Mouse (Mus musculus) limb, embryonic 15.5 days (tissue): ENCODE data around the gene Ncoa1. TPM values are rescaled to one million over a fixed set of nuclear protein-coding genes. Genes with fewer than 3 reads are reported as not detected.

Source experiments
- ATAC-seq: fragments of 200-750 bp; cut with Nextera tagmentation; 2 replicates; pipeline ENCODE4 v1.8.0; 2017; ENCODE audit warnings: low read depth, moderate TSS enrichment; ENCODE audit not compliant: insufficient number of reproducible peaks, low FRiP score, low TSS enrichment
- H3K27ac ChIP-seq: fragments of 300-500 bp; sonication (generic); 2 replicates; pipeline ENCODE4 v1.5.1; 2015; ENCODE audit warnings: moderate library complexity, mild to moderate bottlenecking, inconsistent platforms
- H3K27me3 ChIP-seq: fragments of 300-500 bp; sonication (generic); 2 replicates; pipeline ENCODE4 v1.6.1; 2015; ENCODE audit warnings: inconsistent platforms
- H3K36me3 ChIP-seq: fragments of 300-500 bp; sonication (generic); 2 replicates; pipeline ENCODE4 v1.6.1; 2015; ENCODE audit warnings: inconsistent platforms
- H3K4me1 ChIP-seq: fragments of 300-500 bp; sonication (generic); 2 replicates; pipeline ENCODE4 v1.6.1; 2015; ENCODE audit warnings: inconsistent platforms
- H3K4me2 ChIP-seq: fragments of 300-500 bp; sonication (generic); 2 replicates; pipeline ENCODE4 v1.6.1; 2015; ENCODE audit warnings: mild to moderate bottlenecking, inconsistent platforms
- H3K4me3 ChIP-seq: fragments of 300-500 bp; sonication (generic); 2 replicates; pipeline ENCODE4 v1.5.1; 2015; ENCODE audit warnings: mild to moderate bottlenecking, inconsistent platforms
- H3K9ac ChIP-seq: fragments of 300-500 bp; sonication (generic); 2 replicates; pipeline ENCODE4 v1.6.1; 2015; ENCODE audit warnings: inconsistent platforms
- H3K9me3 ChIP-seq: fragments of 300-500 bp; sonication (generic); 2 replicates; pipeline ENCODE4 v1.6.1; 2016; ENCODE audit warnings: inconsistent platforms
- WGBS: fragments of 180-500 bp; shearing (Covaris S2); methylation state at CpG from one replicate; pipeline ENCODE4 v1.1.7; 2015; 5-methylcytosine and 5-hydroxymethylcytosine counted together
- polyA plus RNA-seq: library from polyadenylated mRNA; unstranded; fragments of >200 nt; fragmentation: Nextera tagmentation; extraction: Ambion mirVana; gene quantifications from 2 replicates; pipeline ENCODE4 v1.2.1, GENCODE M21; 2015

The Ncoa1 gene
- polyA plus RNA-seq, 1 experiment from 2014 or later = 10.6 TPM

DNA sequence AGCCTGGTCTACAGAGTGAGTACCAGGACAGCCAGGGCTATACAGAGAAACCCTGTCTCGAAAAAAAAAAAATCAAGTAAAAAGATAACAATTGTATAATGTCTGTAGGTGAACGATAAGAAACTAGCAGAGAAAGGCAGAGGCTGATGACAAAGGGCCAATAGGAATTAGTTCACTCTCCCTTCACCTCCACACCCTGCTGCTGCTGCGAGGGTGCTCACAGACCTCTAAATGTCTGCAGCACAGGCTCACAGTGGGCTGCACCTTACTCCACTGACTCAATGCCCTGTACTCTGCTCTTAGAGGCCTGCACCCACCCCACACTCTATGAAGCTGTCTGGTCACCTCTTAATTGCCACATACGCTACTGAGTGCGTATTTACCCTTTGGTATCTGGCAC is 45.0 kb downstream of the Ncoa1 start:
- 67% methylated on average over 5 of the region's 5 CpGs for WGBS
- peaks cover 14% of the 10 kb centered on the region; the same call in 1 of the 2 replicates for H3K4me1 ChIP-seq
- no peak for ATAC-seq
- H3K4me3 ChIP-seq = no peak overlapping the region
- H3K27me3 ChIP-seq = no peaks in the 10 kb centered on the region
- H3K9ac ChIP-seq = no peak overlapping the region
- H3K27ac ChIP-seq = no peak overlapping the region
- H3K4me2 ChIP-seq = no peak overlapping the region
- no peaks in the 10 kb centered on the region for H3K36me3 ChIP-seq
- H3K9me3 ChIP-seq = no peaks in the 10 kb centered on the region

DNA sequence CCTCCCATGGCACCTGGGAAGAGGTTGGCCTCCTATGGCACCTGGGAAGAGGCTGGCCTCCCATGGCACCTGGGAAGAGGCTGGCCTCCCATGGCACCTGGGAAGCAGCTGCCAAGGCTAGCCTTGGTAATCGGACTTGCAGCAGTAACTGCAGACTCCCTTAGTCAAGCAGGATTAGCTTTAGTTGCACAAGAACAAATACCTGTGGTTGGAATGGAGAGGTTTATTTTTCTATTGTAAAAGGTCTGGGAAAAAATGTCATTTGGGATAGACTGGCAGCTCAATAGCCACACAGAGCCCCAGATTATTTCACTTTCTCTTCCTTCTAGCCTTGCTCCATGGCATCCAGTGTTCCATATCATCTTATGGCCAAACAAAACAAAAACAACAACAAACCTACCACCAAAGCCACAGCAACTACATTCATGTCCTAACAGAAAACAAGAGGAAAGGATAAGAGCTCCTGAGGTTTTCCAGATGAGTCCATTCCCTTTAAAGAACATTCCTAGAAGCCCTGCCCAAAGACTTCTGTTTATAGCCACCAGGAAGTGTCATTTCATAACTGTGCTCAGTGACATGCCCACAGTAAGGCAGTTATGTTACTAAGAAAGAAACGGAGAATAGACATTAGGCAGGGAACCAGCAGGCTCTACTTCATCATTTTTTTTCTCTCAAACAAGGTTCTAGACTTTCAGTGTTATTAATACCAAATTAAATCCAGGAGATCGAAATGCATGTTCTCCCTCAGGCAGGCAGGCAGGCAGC is 46.7 kb downstream of the Ncoa1 start:
- H3K27ac ChIP-seq = no peak overlapping the region
- no peak overlapping the region for H3K4me3 ChIP-seq
- no peaks in the 10 kb centered on the region for H3K27me3 ChIP-seq
- no peak overlapping the region for H3K9ac ChIP-seq
- peaks cover 14% of the 10 kb centered on the region; the same call in 1 of the 2 replicates for H3K4me1 ChIP-seq
- no peak for ATAC-seq
- WGBS = 55% methylated on average over 3 of the region's 3 CpGs
- no peaks in the 10 kb centered on the region for H3K36me3 ChIP-seq
- no peak overlapping the region for H3K4me2 ChIP-seq
- H3K9me3 ChIP-seq = no peaks in the 10 kb centered on the region

DNA sequence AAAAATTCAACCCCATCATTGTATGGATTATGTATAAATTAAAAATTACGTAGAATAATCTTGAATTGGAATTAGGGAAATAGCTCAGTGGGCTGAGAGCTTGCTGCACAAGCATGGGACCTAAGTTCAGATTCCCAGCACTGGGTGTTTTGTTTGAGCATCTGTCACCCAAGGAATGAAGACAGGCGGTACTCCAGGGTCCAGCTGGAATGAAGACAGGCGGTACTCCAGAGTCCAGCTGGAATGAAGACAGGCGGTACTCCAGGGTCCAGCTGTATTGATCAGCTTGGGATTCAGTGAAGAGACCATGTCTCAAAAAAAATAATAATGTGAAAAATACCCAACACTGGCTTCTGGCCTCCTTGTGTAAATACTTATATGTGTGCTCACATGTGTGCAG is 58.2 kb downstream of the Ncoa1 start:
- no peak overlapping the region for H3K4me2 ChIP-seq
- no peaks in the 10 kb centered on the region for H3K4me1 ChIP-seq
- no peak overlapping the region for H3K4me3 ChIP-seq
- no peaks in the 10 kb centered on the region for H3K9me3 ChIP-seq
- 88% methylated on average over 4 of the region's 4 CpGs for WGBS
- no peak overlapping the region for H3K27ac ChIP-seq
- H3K36me3 ChIP-seq = no peaks in the 10 kb centered on the region
- no peaks in the 10 kb centered on the region for H3K27me3 ChIP-seq
- ATAC-seq = no peak
- H3K9ac ChIP-seq = no peak overlapping the region

GRCm38 (mm10) chr12:4417626-4418263 is 59.2 kb downstream of the Ncoa1 start:
- no peaks in the 10 kb centered on the region for H3K36me3 ChIP-seq
- no peaks in the 10 kb centered on the region for H3K4me1 ChIP-seq
- WGBS = 76% methylated on average over 3 of the region's 3 CpGs
- H3K27me3 ChIP-seq = no peaks in the 10 kb centered on the region
- no peak overlapping the region for H3K4me2 ChIP-seq
- no peak overlapping the region for H3K4me3 ChIP-seq
- no peak overlapping the region for H3K9ac ChIP-seq
- ATAC-seq = no peak
- no peak overlapping the region for H3K27ac ChIP-seq
- no peaks in the 10 kb centered on the region for H3K9me3 ChIP-seq

DNA sequence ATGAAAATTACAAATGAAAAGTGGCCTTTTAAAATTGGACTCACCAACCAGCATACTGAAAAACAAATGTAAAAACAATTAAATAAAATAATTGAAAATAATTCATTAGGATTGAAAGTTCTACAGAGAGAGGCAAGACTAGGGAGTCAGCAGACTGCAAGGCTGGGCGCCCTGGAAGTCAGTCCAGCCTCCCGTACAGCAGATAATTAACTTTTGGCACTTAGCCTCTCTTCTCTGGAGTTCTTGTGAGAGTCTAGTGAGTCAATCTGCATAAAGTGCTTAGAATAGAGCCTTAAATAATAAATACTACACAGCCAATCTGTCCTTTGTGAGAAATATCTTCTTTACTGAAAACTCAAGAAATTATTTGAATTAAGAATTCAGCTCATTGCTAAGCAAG is 69.9 kb downstream of the Ncoa1 start:
- Histone ChIP-seq H3K27me3 (no peaks in the 10 kb centered on the region), H3K9ac (no peak overlapping the region), H3K9me3 (no peaks in the 10 kb centered on the region), H3K4me2 (no peak overlapping the region), H3K27ac (no peak overlapping the region), H3K4me3 (no peak overlapping the region), H3K4me1 (no peaks in the 10 kb centered on the region), H3K36me3 (no peaks in the 10 kb centered on the region)
- 58% methylated on average over 2 of the region's 2 CpGs for WGBS
- ATAC-seq = no peak

GRCm38 (mm10) chr12:4406155-4406554 is 70.8 kb downstream of the Ncoa1 start:
- Histone ChIP-seq H3K4me3 (no peak overlapping the region), H3K9ac (no peak overlapping the region), H3K9me3 (no peaks in the 10 kb centered on the region), H3K4me1 (no peaks in the 10 kb centered on the region), H3K27ac (no peak overlapping the region), H3K27me3 (no peaks in the 10 kb centered on the region), H3K4me2 (no peak overlapping the region), H3K36me3 (no peaks in the 10 kb centered on the region)
- WGBS = 80% methylated on average over 3 of the region's 3 CpGs
- no peak for ATAC-seq

GRCm38 (mm10) chr12:4403206-4403605 is 73.8 kb downstream of the Ncoa1 start:
- no peak for ATAC-seq
- H3K9me3 ChIP-seq = no peaks in the 10 kb centered on the region
- WGBS = 59% methylated on average over 4 of the region's 4 CpGs

DNA sequence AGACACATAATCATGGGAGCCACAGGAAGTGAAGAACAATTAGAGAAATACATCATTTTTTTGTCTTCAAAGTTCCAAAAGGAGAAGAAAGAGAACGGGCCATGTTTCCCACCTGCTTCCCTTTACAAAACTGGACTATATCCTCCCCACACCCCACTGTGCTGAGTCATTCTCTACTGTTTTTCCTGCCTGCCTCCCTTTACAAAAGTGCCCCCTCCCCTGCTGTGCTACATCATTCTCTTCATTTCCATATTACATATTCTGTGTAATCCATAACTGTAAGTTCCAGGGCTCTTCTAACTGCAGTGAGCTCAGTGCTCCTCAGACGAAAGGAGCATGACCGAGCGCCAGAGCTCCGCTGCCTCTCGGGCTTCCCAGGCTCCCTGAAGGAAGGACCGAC is 80.8 kb downstream of the Ncoa1 start:
- Histone ChIP-seq H3K4me2 (no peak overlapping the region), H3K9me3 (no peaks in the 10 kb centered on the region), H3K9ac (no peak overlapping the region), H3K4me3 (no peak overlapping the region), H3K27me3 (no peaks in the 10 kb centered on the region), H3K27ac (no peak overlapping the region), H3K36me3 (no peaks in the 10 kb centered on the region), H3K4me1 (no peaks in the 10 kb centered on the region)
- no peak for ATAC-seq
- 78% methylated on average over 7 of the region's 7 CpGs for WGBS

More at GRCm38 (mm10) chr12:4403206-4403605, 73.8 kb downstream of the Ncoa1 start:
- Histone ChIP-seq H3K4me1 (no peaks in the 10 kb centered on the region), H3K27me3 (no peaks in the 10 kb centered on the region), H3K4me3 (no peak overlapping the region), H3K27ac (no peak overlapping the region), H3K36me3 (no peaks in the 10 kb centered on the region), H3K4me2 (no peak overlapping the region), H3K9ac (no peak overlapping the region)

GRCm38 (mm10) chr12:4392590-4392989 is 84.4 kb downstream of the Ncoa1 start:
- Histone ChIP-seq H3K36me3 (no peaks in the 10 kb centered on the region), H3K4me2 (no peak overlapping the region), H3K4me1 (no peaks in the 10 kb centered on the region), H3K27me3 (no peaks in the 10 kb centered on the region), H3K4me3 (no peak overlapping the region), H3K27ac (no peak overlapping the region), H3K9me3 (no peaks in the 10 kb centered on the region), H3K9ac (no peak overlapping the region)
- no peak for ATAC-seq
- 58% methylated on average over 2 of the region's 2 CpGs for WGBS

GRCm38 (mm10) chr12:4392074-4392473 is 84.9 kb downstream of the Ncoa1 start:
- Histone ChIP-seq H3K9me3 (no peaks in the 10 kb centered on the region), H3K9ac (no peak overlapping the region), H3K36me3 (no peaks in the 10 kb centered on the region), H3K4me1 (no peaks in the 10 kb centered on the region), H3K4me3 (no peak overlapping the region), H3K4me2 (no peak overlapping the region), H3K27me3 (no peaks in the 10 kb centered on the region), H3K27ac (no peak overlapping the region)
- no peak for ATAC-seq
- 75% methylated on average over 3 of the region's 3 CpGs for WGBS

- Histone ChIP-seq H3K9me3 (no peaks in the 10 kb centered on the region), H3K36me3 (no peaks in the 10 kb centered on the region), H3K27me3 (no peaks in the 10 kb centered on the region), H3K4me2 (no peak overlapping the region), H3K27ac (no peak overlapping the region), H3K9ac (no peak overlapping the region), H3K4me3 (no peak overlapping the region), H3K4me1 (0 out of 2 replicates have a peak, but pooled peaks cover 2% of the 10 kb centered on the region)
- no peak for ATAC-seq
- 51% methylated on average over 4 of the region's 4 CpGs for WGBS
These were observed 85.7 kb downstream of the Ncoa1 start for GRCm38 (mm10) chr12:4391256-4391655.

DNA sequence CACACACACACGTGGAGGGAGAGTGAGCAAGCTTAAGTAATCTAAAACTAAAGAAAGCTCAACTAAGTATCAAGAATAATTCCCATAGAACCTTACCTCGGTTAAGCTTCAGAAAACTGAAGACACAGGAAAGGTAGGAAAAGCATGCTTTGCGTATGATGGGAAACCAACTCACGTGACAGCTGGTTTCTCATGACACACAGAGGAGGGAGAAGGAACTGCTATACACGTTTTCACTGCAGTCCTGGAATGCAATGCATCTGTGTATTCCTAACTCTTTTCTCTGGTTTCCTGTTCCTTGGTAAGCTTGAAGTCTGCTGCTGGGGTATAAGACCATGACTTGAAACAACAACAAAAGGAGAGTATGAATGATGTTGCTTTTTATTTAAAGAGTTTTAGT is 86.3 kb downstream of the Ncoa1 start:
- ATAC-seq = no peak
- Histone ChIP-seq H3K4me2 (no peak overlapping the region), H3K9ac (no peak overlapping the region), H3K4me1 (0 out of 2 replicates have a peak, but pooled peaks cover 2% of the 10 kb centered on the region), H3K27me3 (no peaks in the 10 kb centered on the region), H3K9me3 (no peaks in the 10 kb centered on the region), H3K27ac (no peak overlapping the region), H3K36me3 (no peaks in the 10 kb centered on the region), H3K4me3 (no peak overlapping the region)
- 56% methylated on average over 5 of the region's 5 CpGs for WGBS
